ENCODE assay signal across 8 mouse cellular contexts in genomic region chr2:83771155-83771812, GRCm38 (mm10). TPM values are rescaled to one million over a fixed set of nuclear protein-coding genes. Genes with fewer than 3 reads are reported as not detected.
DNase-seq lines count a peak whose midpoint lies in the region; ATAC-seq lines count a peak whose summit lies in the region.

No protein-coding gene starts in this region.

- WGBS in kidney, embryonic 16.5 days, result 56% methylated on average over 7 of the region's 7 CpGs
- 58% methylated on average over 7 of the region's 7 CpGs for WGBS in stomach, embryonic 15.5 days

- H3K27me3 ChIP-seq in kidney, embryonic 16.5 days (ENCODE audit: insufficient read depth, low read length), result no peaks in the 10 kb centered on the region
- H3K27me3 ChIP-seq in stomach, embryonic 15.5 days (replicated peaks), result no peaks in the 10 kb centered on the region

- peak; percentile 61 for DNase-seq in left cerebral cortex, adult 11 months (ENCODE audit: low spot score)
- no peak for DNase-seq in left cerebral cortex, adult 8-10 months (ENCODE audit: low spot score in 2 of 2)
- DNase-seq in R1 (ENCODE audit: low read depth, low spot score), result peak; percentile 71
- peak; percentile 74 to 77 for DNase-seq in cerebellum, postnatal 14 days
- peak; percentile 18 to 20 for DNase-seq in gastrocnemius, adult 8-10 months (ENCODE audit: low spot score in 2 of 2)
- DNase-seq in lung, adult 18-20 months, result peak; percentile 53 to 71

- H3K4me1 ChIP-seq in kidney, embryonic 16.5 days (ENCODE audit: insufficient read depth, low read length), result 0 out of 2 replicates have a peak, but pooled peaks cover under 1% of the 10 kb centered on the region
- H3K4me1 ChIP-seq in stomach, embryonic 15.5 days, result no peaks in the 10 kb centered on the region

- ATAC-seq in kidney, embryonic 16.5 days (ENCODE audit: low FRiP score, low TSS enrichment), result peak; percentile 67; the same call in 1 of the 2 replicates
- 0 out of 2 replicates have a peak, but pooled peaks have one; percentile 43 for ATAC-seq in stomach, embryonic 15.5 days (ENCODE audit: insufficient read depth, low FRiP score, low read depth)

- H3K4me2 ChIP-seq in kidney, embryonic 16.5 days (replicated peaks; ENCODE audit: low read depth, low read length), result no peak overlapping the region
- no peak overlapping the region for H3K4me2 ChIP-seq in stomach, embryonic 15.5 days

- no peaks in the 10 kb centered on the region for H3K9me3 ChIP-seq in kidney, embryonic 16.5 days (ENCODE audit: low read length)
- H3K9me3 ChIP-seq in stomach, embryonic 15.5 days, result no peaks in the 10 kb centered on the region

- no peak overlapping the region for H3K9ac ChIP-seq in kidney, embryonic 16.5 days (replicated peaks; ENCODE audit: low read length)
- H3K9ac ChIP-seq in stomach, embryonic 15.5 days, result no peak overlapping the region

- H3K27ac ChIP-seq in kidney, embryonic 16.5 days (ENCODE audit: low read length), result no peak overlapping the region
- no peak overlapping the region; the same call in 1 of the 2 replicates for H3K27ac ChIP-seq in stomach, embryonic 15.5 days

- H3K4me3 ChIP-seq in kidney, embryonic 16.5 days (ENCODE audit: low read length), result no peak overlapping the region
- no peak overlapping the region for H3K4me3 ChIP-seq in stomach, embryonic 15.5 days (replicated peaks)

- peaks cover 43% of the 10 kb centered on the region for H3K36me3 ChIP-seq in kidney, embryonic 16.5 days (ENCODE audit: insufficient read depth, low read length)
- peaks cover 18% of the 10 kb centered on the region for H3K36me3 ChIP-seq in stomach, embryonic 15.5 days

RNA-seq across cellular contexts. Expression of gene Fam171b, which starts 41.2 kb away (rescaled TPM):
- total RNA-seq in left cerebral cortex, adult 8-10 months (2022), result 100 to 1,000 TPM; 189 to 234 (median 210) TPM
- total RNA-seq in gastrocnemius, adult 8-10 months (2022), result 1 to 10 TPM in 2 of 4 experiments, under 1 TPM in 2; 0.56 to 1.5 (median 0.97) TPM
- 5.4 and 5.9 TPM in 2 replicates for polyA plus RNA-seq in kidney, embryonic 16.5 days (2015; fragmentation: Nextera tagmentation; extraction: Ambion mirVana)
- 10.5 and 13.6 TPM in 2 replicates for polyA plus RNA-seq in stomach, embryonic 15.5 days (2015; fragmentation: Nextera tagmentation; extraction: Ambion mirVana)

RNA-seq across cellular contexts. Expression of gene Itgav, which starts 47.1 kb away (rescaled TPM):
- total RNA-seq in left cerebral cortex, adult 8-10 months (2022), result 100 to 1,000 TPM; 121 to 130 (median 126) TPM
- 10 to 100 TPM; 39.5 to 53.4 (median 47.1) TPM for total RNA-seq in gastrocnemius, adult 8-10 months (2022)
- 77.1 and 88.9 TPM in 2 replicates for polyA plus RNA-seq in kidney, embryonic 16.5 days (2015; fragmentation: Nextera tagmentation; extraction: Ambion mirVana)
- polyA plus RNA-seq in stomach, embryonic 15.5 days (2015; fragmentation: Nextera tagmentation; extraction: Ambion mirVana), result 76.4 and 83.1 TPM in 2 replicates

Comparison
In these comparisons a context has a peak if more than half of its experiments do, and no peak if none do; other contexts are left out.
1. DNase-seq: peak in left cerebral cortex, adult 11 months (single experiment), R1 (single experiment), cerebellum, postnatal 14 days (2 of 2), gastrocnemius, adult 8-10 months (2 of 2) and lung, adult 18-20 months (2 of 2); none in left cerebral cortex, adult 8-10 months (0 of 2).
2. RNA of gene Fam171b, which starts 41.2 kb away (total RNA-seq): 189 to 234 TPM in left cerebral cortex, adult 8-10 months; 0.56 to 1.5 TPM in gastrocnemius, adult 8-10 months; every median in the first group is over 10 times any median in the second.